Mouse (Mus musculus): ENCODE results near the gene Sec31a. TPM values are rescaled to one million over a fixed set of nuclear protein-coding genes. Genes with fewer than 3 reads are reported as not detected.

Gene Sec31a
- total RNA-seq, 2 experiments from 2014 or later: 115 to 121 TPM

- no peak for DNase-seq (ENCODE audit: low spot score in 2 of 2)
- intact Hi-C loops (cut with DNase I): no loop called here
Measured at GRCm38 (mm10) chr5:100317010-100317409, 99.0 kb downstream of the Sec31a start.

GRCm38 (mm10) chr5:100315646-100316045 is 100.4 kb downstream of the Sec31a start:
- intact Hi-C loops (cut with DNase I): no loop called here
- no peak for DNase-seq (ENCODE audit: low spot score in 2 of 2)

GRCm38 (mm10) chr5:100312391-100312790 is 103.6 kb downstream of the Sec31a start:
- DNase-seq (ENCODE audit: low spot score in 2 of 2): no peak
- intact Hi-C loops (cut with DNase I): no loop called here

Other genes starting within 250 kb of the Sec31a start
- 10 to 100 TPM; 21.8 to 22.0 TPM for gene Lin54, start 84.4 kb upstream of the Sec31a start, total RNA-seq (2021)
- gene Cops4, start 102.1 kb upstream of the Sec31a start, total RNA-seq (2021): 10 to 100 TPM; 79.4 to 83.8 TPM
- gene Plac8, start 156.0 kb upstream of the Sec31a start, total RNA-seq (2021): not detected